Mouse (Mus musculus) hindbrain, embryonic 14.5 days (tissue): ENCODE data around the gene Ice1. TPM values are rescaled to one million over a fixed set of nuclear protein-coding genes. Genes with fewer than 3 reads are reported as not detected.

Source experiments
- ATAC-seq: fragments of 200-750 bp; cut with Nextera tagmentation; 2 replicates; pipeline ENCODE4 v1.8.0; 2017; ENCODE audit warnings: moderate number of reproducible peaks, mild to moderate bottlenecking, moderate TSS enrichment, moderate library complexity; ENCODE audit not compliant: low FRiP score
- DNase-seq: peaks from one replicate; pipeline ENCODE4 v3.0.0-alpha.2; 2015; ENCODE audit warnings: low spot score
- H3K27ac ChIP-seq: fragments of 300-500 bp; sonication (generic); 2 replicates; pipeline ENCODE4 v1.5.1; 2014; ENCODE audit warnings: mild to moderate bottlenecking, moderate library complexity
- H3K27me3 ChIP-seq: fragments of 300-500 bp; sonication (generic); 2 replicates; pipeline ENCODE4 v1.6.1; 2014; ENCODE audit warnings: mild to moderate bottlenecking, low read length, mixed read lengths; ENCODE audit not compliant: control insufficient read depth, insufficient read depth
- H3K36me3 ChIP-seq: fragments of 300-500 bp; sonication (generic); replicated peaks from 2 replicates; pipeline ENCODE4 v1.6.1; 2014; ENCODE audit not compliant: control insufficient read depth, insufficient read depth
- H3K4me1 ChIP-seq: fragments of 300-500 bp; sonication (generic); replicated peaks from 2 replicates; pipeline ENCODE4 v1.6.1; 2014; ENCODE audit warnings: antibody characterized with exemption, low read length, mixed read lengths; ENCODE audit not compliant: control insufficient read depth, insufficient read depth
- H3K4me2 ChIP-seq: fragments of 300-500 bp; sonication (generic); replicated peaks from 2 replicates; pipeline ENCODE4 v1.6.1; 2014; ENCODE audit warnings: mild to moderate bottlenecking, moderate library complexity
- H3K4me3 ChIP-seq: fragments of 300-500 bp; sonication (generic); replicated peaks from 2 replicates; pipeline ENCODE4 v1.5.1; 2014; ENCODE audit warnings: mild to moderate bottlenecking, low read length
- H3K9ac ChIP-seq: fragments of 300-500 bp; sonication (generic); 2 replicates; pipeline ENCODE4 v1.6.1; 2014
- H3K9me3 ChIP-seq: fragments of 300-500 bp; sonication (generic); 2 replicates; pipeline ENCODE4 v1.6.1; 2016; ENCODE audit warnings: low read length; ENCODE audit not compliant: control insufficient read depth
- WGBS: fragments of 180-500 bp; shearing (Covaris S2); extraction: QIAGEN DNeasy Blood & Tissue Kit; methylation state at CpG from one replicate; pipeline ENCODE4 v1.1.7; 2014; 5-methylcytosine and 5-hydroxymethylcytosine counted together
- polyA plus RNA-seq: library from polyadenylated mRNA; unstranded; fragments of >200 nt; fragmentation: Nextera tagmentation; extraction: Ambion mirVana; gene quantifications from 2 replicates; pipeline ENCODE4 v1.2.1, GENCODE M21; 2014

Ice1 gene
- polyA plus RNA-seq, 1 experiment from 2014 or later: 47.9 TPM

- Histone ChIP-seq H3K9ac (no peak overlapping the region), H3K9me3 (no peaks in the 10 kb centered on the region), H3K4me3 (no peak overlapping the region), H3K36me3 (peaks cover 95% of the 10 kb centered on the region), H3K27me3 (no peaks in the 10 kb centered on the region), H3K4me1 (no peaks in the 10 kb centered on the region), H3K27ac (no peak overlapping the region), H3K4me2 (no peak overlapping the region)
- no peak for DNase-seq
- ATAC-seq: no peak
- 67% methylated on average over 12 of the region's 12 CpGs for WGBS
These were observed 37.3 kb downstream of the Ice1 start for GRCm38 (mm10) chr13:70599964-70600619.

- no peak overlapping the region for H3K4me3 ChIP-seq
- H3K4me2 ChIP-seq: no peak overlapping the region
- DNase-seq: no peak
- WGBS: 84% methylated on average over 4 of the region's 4 CpGs
- H3K9me3 ChIP-seq: no peaks in the 10 kb centered on the region
- ATAC-seq: no peak
- H3K27me3 ChIP-seq: no peaks in the 10 kb centered on the region
- peaks cover 95% of the 10 kb centered on the region for H3K36me3 ChIP-seq
- no peak overlapping the region for H3K27ac ChIP-seq
- no peak overlapping the region for H3K9ac ChIP-seq
- H3K4me1 ChIP-seq: no peaks in the 10 kb centered on the region
These were observed 38.5 kb downstream of the Ice1 start for GRCm38 (mm10) chr13:70598941-70599340.

GRCm38 (mm10) chr13:70596901-70597300, 40.5 kb downstream of the Ice1 start:
- Histone ChIP-seq H3K9ac (no peak overlapping the region), H3K9me3 (no peaks in the 10 kb centered on the region), H3K4me3 (no peak overlapping the region), H3K4me1 (no peaks in the 10 kb centered on the region), H3K27me3 (no peaks in the 10 kb centered on the region), H3K27ac (no peak overlapping the region), H3K36me3 (peaks cover 95% of the 10 kb centered on the region), H3K4me2 (no peak overlapping the region)
- 97% methylated on average over 3 of the region's 3 CpGs for WGBS
- DNase-seq: no peak
- no peak for ATAC-seq

- no peak overlapping the region for H3K4me2 ChIP-seq
- H3K27me3 ChIP-seq: no peaks in the 10 kb centered on the region
- H3K4me3 ChIP-seq: no peak overlapping the region
- peaks cover 90% of the 10 kb centered on the region for H3K36me3 ChIP-seq
- ATAC-seq (peak; percentile 26; the same call in 1 of the 2 replicates), DNase-seq (no peak)
- no peaks in the 10 kb centered on the region for H3K4me1 ChIP-seq
- WGBS: 90% methylated on average over 7 of the region's 7 CpGs
- H3K9me3 ChIP-seq: no peaks in the 10 kb centered on the region
- no peak overlapping the region for H3K9ac ChIP-seq
- no peak overlapping the region for H3K27ac ChIP-seq
These were observed 47.1 kb downstream of the Ice1 start for GRCm38 (mm10) chr13:70590248-70590762.

- ATAC-seq: peak; percentile 68; the same call in 1 of the 2 replicates
- Histone ChIP-seq H3K4me2 (no peak overlapping the region), H3K9me3 (no peaks in the 10 kb centered on the region), H3K9ac (no peak overlapping the region; the same call in 1 of the 2 replicates), H3K27ac (no peak overlapping the region), H3K4me3 (no peak overlapping the region), H3K27me3 (no peaks in the 10 kb centered on the region), H3K4me1 (no peaks in the 10 kb centered on the region), H3K36me3 (peaks cover 61% of the 10 kb centered on the region)
- peak; percentile 88 for DNase-seq
- WGBS: 72% methylated on average over 2 of the region's 2 CpGs
These were observed 50.5 kb downstream of the Ice1 start for GRCm38 (mm10) chr13:70586969-70587368.

- 35% methylated on average over 2 of the region's 2 CpGs for WGBS
- Histone ChIP-seq H3K27me3 (no peaks in the 10 kb centered on the region), H3K27ac (no peak overlapping the region), H3K4me1 (no peaks in the 10 kb centered on the region), H3K36me3 (peaks cover 19% of the 10 kb centered on the region; the same call in 1 of the 2 replicates), H3K4me2 (no peak overlapping the region), H3K4me3 (no peak overlapping the region), H3K9me3 (no peaks in the 10 kb centered on the region), H3K9ac (no peak overlapping the region)
- peak; percentile 78 for DNase-seq
- ATAC-seq: peak; percentile 32; the same call in 1 of the 2 replicates
These were observed 54.9 kb downstream of the Ice1 start for GRCm38 (mm10) chr13:70582517-70582916.

- H3K4me1 ChIP-seq: no peaks in the 10 kb centered on the region
- ATAC-seq (peak; percentile 32), DNase-seq (peak; percentile 36)
- H3K9me3 ChIP-seq: no peaks in the 10 kb centered on the region
- no peak overlapping the region for H3K27ac ChIP-seq
- H3K36me3 ChIP-seq: peaks cover 11% of the 10 kb centered on the region; the same call in 1 of the 2 replicates
- H3K9ac ChIP-seq: no peak overlapping the region
- no peaks in the 10 kb centered on the region for H3K27me3 ChIP-seq
- no peak overlapping the region for H3K4me2 ChIP-seq
- H3K4me3 ChIP-seq: no peak overlapping the region
- 89% methylated on average over 4 of the region's 4 CpGs for WGBS
These were observed 55.9 kb downstream of the Ice1 start for GRCm38 (mm10) chr13:70581509-70581908.

- Histone ChIP-seq H3K27ac (no peak overlapping the region), H3K9me3 (no peaks in the 10 kb centered on the region), H3K36me3 (no peaks in the 10 kb centered on the region), H3K4me3 (no peak overlapping the region), H3K4me2 (no peak overlapping the region), H3K27me3 (no peaks in the 10 kb centered on the region), H3K4me1 (no peaks in the 10 kb centered on the region), H3K9ac (no peak overlapping the region)
- WGBS: 96% methylated on average over 1 of the region's 1 CpGs
- DNase-seq (no peak), ATAC-seq (no peak)
These were observed 63.2 kb downstream of the Ice1 start for GRCm38 (mm10) chr13:70574216-70574615.

GRCm38 (mm10) chr13:70567889-70568288, 69.5 kb downstream of the Ice1 start:
- no peaks in the 10 kb centered on the region for H3K36me3 ChIP-seq
- no peak overlapping the region for H3K4me2 ChIP-seq
- no peak for ATAC-seq
- H3K9ac ChIP-seq: no peak overlapping the region
- 93% methylated on average over 2 of the region's 2 CpGs for WGBS
- no peak overlapping the region for H3K4me3 ChIP-seq
- no peaks in the 10 kb centered on the region for H3K4me1 ChIP-seq
- no peaks in the 10 kb centered on the region for H3K9me3 ChIP-seq
- H3K27ac ChIP-seq: no peak overlapping the region
- no peaks in the 10 kb centered on the region for H3K27me3 ChIP-seq
- no peak for DNase-seq
